Mouse (Mus musculus): Measurements from ENCODE around the gene Ckm.

The Ckm gene

GRCm38 (mm10) chr7:19467638-19468037 lies 63.1 kb downstream of the Ckm start:
- DNase-seq (ENCODE audit: low read depth), result no peak

- no peak for DNase-seq (ENCODE audit: low read depth)
These were observed 63.7 kb downstream of the Ckm start for GRCm38 (mm10) chr7:19468279-19468678.

- no peak for DNase-seq (ENCODE audit: low read depth)
These were observed 64.8 kb downstream of the Ckm start for GRCm38 (mm10) chr7:19469404-19469803.

GRCm38 (mm10) chr7:19470308-19470707 lies 65.7 kb downstream of the Ckm start:
- DNase-seq (ENCODE audit: low read depth), result no peak

- no peak for DNase-seq (ENCODE audit: low read depth)
These were observed 67.8 kb downstream of the Ckm start for GRCm38 (mm10) chr7:19472403-19472802.

Measured in NIH3T3 (cell line).